Mouse (Mus musculus) CH12.LX (cell line): ENCODE data around the gene Fbxo47. TPM values are rescaled to one million over a fixed set of nuclear protein-coding genes. Genes with fewer than 3 reads are reported as not detected.

Experiments
- DNase-seq: peaks from one replicate; pipeline ENCODE4 v3.0.0-alpha.2; 2013; ENCODE audit errors: extremely low read depth
- H3K27ac ChIP-seq: 2 replicates; pipeline ENCODE4 v1.5.1; 2012; ENCODE audit warnings: low read depth, mild to moderate bottlenecking, control low read depth, moderate library complexity; ENCODE audit not compliant: insufficient read depth
- H3K27me3 ChIP-seq: replicated peaks from 2 replicates; pipeline ENCODE3; 2012; ENCODE audit warnings: inconsistent platforms
- H3K36me3 ChIP-seq, 2 experiments: replicated peaks in 1 of 2; 2 replicates each; pipeline versions ENCODE3 to v1.6.1; 2012; ENCODE audit warnings: inconsistent platforms in 1 of 2, low read length in 1 of 2, mild to moderate bottlenecking in 1 of 2, mixed read lengths in 1 of 2, moderate library complexity in 1 of 2; ENCODE audit not compliant: control insufficient read depth in 1 of 2, insufficient read depth in 1 of 2
- H3K4me1 ChIP-seq, 2 experiments: 2 replicates each; pipeline ENCODE4 v1.6.1; 2012; ENCODE audit warnings: inconsistent platforms in 1 of 2, moderate library complexity in 1 of 2; ENCODE audit not compliant: insufficient read depth in 2 of 2, control insufficient read depth in 1 of 2
- H3K4me2 ChIP-seq: 2 replicates; pipeline ENCODE4 v1.6.1; 2012; ENCODE audit warnings: low read depth, mild to moderate bottlenecking, control low read depth; ENCODE audit not compliant: poor library complexity, insufficient read depth, severe bottlenecking
- H3K4me3 ChIP-seq, 3 experiments: fragments of 150-350 bp in 1 of 3; sonication (generic) in 1 of 3; replicated peaks in 1 of 3; 2 replicates each; pipeline versions ENCODE3 to v1.5.1; 2011 to 2012; ENCODE audit warnings: low read depth in 2 of 3, low read length in 2 of 3, mild to moderate bottlenecking in 2 of 3, moderate library complexity in 2 of 3, control low read depth in 1 of 3, improper control_type of control experiment in 1 of 3, inconsistent platforms in 1 of 3, mixed read lengths in 1 of 3; ENCODE audit not compliant: poor library complexity in 1 of 3
- H3K79me2 ChIP-seq: replicated peaks from 2 replicates; pipeline ENCODE4 v1.6.1; 2012; ENCODE audit warnings: mild to moderate bottlenecking, moderate library complexity; ENCODE audit not compliant: control insufficient read depth, poor library complexity, insufficient read depth, severe bottlenecking; ENCODE audit errors: extremely low read depth
- H3K9ac ChIP-seq: 2 replicates; pipeline ENCODE4 v1.6.1; 2012; ENCODE audit warnings: low read depth, mild to moderate bottlenecking, control low read depth, moderate library complexity; ENCODE audit not compliant: insufficient read depth
- H3K9me3 ChIP-seq: replicated peaks from 2 replicates; pipeline ENCODE3; 2012; ENCODE audit warnings: low read length, inconsistent platforms, mixed read lengths
- BHLHE40 ChIP-seq: IDR thresholded peaks from 2 replicates; pipeline ENCODE4 v1.6.1; 2011; ENCODE audit warnings: mild to moderate bottlenecking, low read depth, low read length, improper control_type of control experiment
- CHD1 ChIP-seq: IDR thresholded peaks from 2 replicates; pipeline ENCODE4 v1.6.1; 2012; ENCODE audit warnings: low read depth, low read length, improper control_type of control experiment, inconsistent platforms
- CHD2 ChIP-seq: IDR thresholded peaks from 2 replicates; pipeline ENCODE4 v1.6.1; 2011; ENCODE audit warnings: low read length, improper control_type of control experiment
- ELF1 ChIP-seq: IDR thresholded peaks from 2 replicates; pipeline ENCODE4 v1.6.1; 2014; ENCODE audit warnings: low read depth, mild to moderate bottlenecking, inconsistent platforms, low read length, improper control_type of control experiment
- EP300 ChIP-seq: IDR thresholded peaks from 2 replicates; pipeline ENCODE4 v1.6.1; 2011; ENCODE audit warnings: low read length, improper control_type of control experiment
- HCFC1 ChIP-seq: IDR thresholded peaks from 2 replicates; pipeline ENCODE4 v1.6.1; 2012; ENCODE audit warnings: low read depth, mild to moderate bottlenecking, inconsistent platforms, low read length, improper control_type of control experiment
- IRF4 ChIP-seq: IDR thresholded peaks from 2 replicates; pipeline ENCODE4 v1.6.1; 2014; ENCODE audit warnings: low read depth, mild to moderate bottlenecking, inconsistent platforms, low read length, improper control_type of control experiment
- JUN ChIP-seq: IDR thresholded peaks from 2 replicates; pipeline ENCODE4 v1.6.1; 2011; ENCODE audit warnings: low read depth, mild to moderate bottlenecking, low read length, improper control_type of control experiment, moderate library complexity; ENCODE audit not compliant: insufficient read depth
- JUND ChIP-seq: conservative IDR thresholded peaks from 2 replicates; pipeline ENCODE4 v1.6.1; 2011; ENCODE audit warnings: low read depth, low read length, improper control_type of control experiment
- KAT2A ChIP-seq: IDR thresholded peaks from 2 replicates; pipeline ENCODE4 v1.6.1; 2012; ENCODE audit warnings: low read length, improper control_type of control experiment, inconsistent platforms; ENCODE audit not compliant: insufficient replicate concordance
- MAFK ChIP-seq: IDR thresholded peaks from 2 replicates; pipeline ENCODE4 v1.6.1; 2011; ENCODE audit warnings: low read length, improper control_type of control experiment; ENCODE audit not compliant: insufficient replicate concordance
- MAX ChIP-seq: IDR thresholded peaks from 2 replicates; pipeline ENCODE4 v1.6.1; 2011; ENCODE audit warnings: low read length, improper control_type of control experiment
- MEF2A ChIP-seq: IDR thresholded peaks from 2 replicates; pipeline ENCODE4 v1.6.1; 2014; ENCODE audit warnings: low read depth, mild to moderate bottlenecking, inconsistent platforms, low read length, improper control_type of control experiment, borderline replicate concordance
- MXI1 ChIP-seq: IDR thresholded peaks from 2 replicates; pipeline ENCODE4 v1.6.1; 2011; ENCODE audit warnings: mild to moderate bottlenecking, low read depth, low read length, improper control_type of control experiment
- MYC ChIP-seq: IDR thresholded peaks from 2 replicates; pipeline ENCODE4 v1.6.1; 2011; ENCODE audit warnings: low read depth, mild to moderate bottlenecking, improper control_type of control experiment, low read length
- NELFE ChIP-seq: IDR thresholded peaks from 2 replicates; pipeline ENCODE4 v1.6.1; 2011; ENCODE audit warnings: low read depth, low read length, improper control_type of control experiment
- NRF1 ChIP-seq: IDR thresholded peaks from 2 replicates; pipeline ENCODE4 v1.6.1; 2014; ENCODE audit warnings: low read depth, mild to moderate bottlenecking, inconsistent platforms, low read length, improper control_type of control experiment, moderate library complexity
- POLR2A ChIP-seq: IDR thresholded peaks from 2 replicates; pipeline ENCODE4 v1.6.1; 2011; ENCODE audit warnings: low read depth, mild to moderate bottlenecking, improper control_type of control experiment, low read length
- POLR2AphosphoS2 ChIP-seq: IDR thresholded peaks from 2 replicates; pipeline ENCODE4 v1.6.1; 2011; ENCODE audit warnings: low read depth, low read length, improper control_type of control experiment
- RAD21 ChIP-seq: IDR thresholded peaks from 2 replicates; pipeline ENCODE4 v1.6.1; 2011; ENCODE audit warnings: low read depth, mild to moderate bottlenecking, low read length, improper control_type of control experiment, moderate library complexity
- RCOR1 ChIP-seq: conservative IDR thresholded peaks from 2 replicates; pipeline ENCODE4 v1.6.1; 2012; ENCODE audit warnings: low read depth, mild to moderate bottlenecking, inconsistent platforms, low read length, improper control_type of control experiment
- SMC3 ChIP-seq: IDR thresholded peaks from 2 replicates; pipeline ENCODE4 v1.6.1; 2011; ENCODE audit warnings: low read depth, low read length, improper control_type of control experiment
- TCF12 ChIP-seq: IDR thresholded peaks from 2 replicates; pipeline ENCODE4 v1.6.1; 2014; ENCODE audit warnings: low read depth, mild to moderate bottlenecking, inconsistent platforms, low read length, improper control_type of control experiment
- UBTF ChIP-seq: IDR thresholded peaks from 2 replicates; pipeline ENCODE4 v1.6.1; 2012; ENCODE audit warnings: low read depth, mild to moderate bottlenecking, inconsistent platforms, low read length, improper control_type of control experiment, moderate library complexity
- USF1 ChIP-seq: IDR thresholded peaks from 2 replicates; pipeline ENCODE4 v1.6.1; 2014; ENCODE audit warnings: low read depth, mild to moderate bottlenecking, inconsistent platforms, low read length, improper control_type of control experiment
- USF2 ChIP-seq: conservative IDR thresholded peaks from 2 replicates; pipeline ENCODE4 v1.6.1; 2011; ENCODE audit warnings: low read depth, low read length, improper control_type of control experiment
- ZC3H11A ChIP-seq: IDR thresholded peaks from 2 replicates; pipeline ENCODE4 v1.6.1; 2012; ENCODE audit warnings: low read depth, mild to moderate bottlenecking, inconsistent platforms, low read length, improper control_type of control experiment
- ZMIZ1 ChIP-seq: IDR thresholded peaks from 2 replicates; pipeline ENCODE4 v1.6.1; 2012; ENCODE audit warnings: low read depth, mild to moderate bottlenecking, inconsistent platforms, low read length, improper control_type of control experiment
- ZNF384 ChIP-seq: IDR thresholded peaks from 2 replicates; pipeline ENCODE4 v1.6.1; 2012; ENCODE audit warnings: low read depth, low read length, improper control_type of control experiment, inconsistent platforms
- dilution Hi-C: fragments of 300-500 bp; cut with MboI; formaldehyde crosslinking; loops from 2 replicates; pipeline ENCODE4 v1.14.3; 2020; ENCODE audit warnings: low sequenced_read_pairs; ENCODE audit not compliant: extremely low pct_unique_long_range_greater_than_20kb, extremely low pct_ligation_motif_present
- in situ Hi-C: fragments of 300-500 bp; cut with MboI; formaldehyde crosslinking; loops from 3 replicates; pipeline ENCODE4 v1.14.3; 2019; ENCODE audit warnings: low sequenced_read_pairs, low pct_ligation_motif_present, low pct_unique_long_range_greater_than_20kb, mixed read lengths
- polyA plus RNA-seq: library from polyadenylated mRNA; unstranded; fragments of >175 nt; gene quantifications from 2 replicates; pipeline ENCODE4 v1.2.1, GENCODE M21; 2012; ENCODE audit warnings: low read depth; ENCODE audit not compliant: insufficient read length
- total RNA-seq, 2 experiments: library from RNA; depleted of rRNA; stranded (reverse); fragments of 300-350 nt in 1 of 2; fragments of >200 nt in 1 of 2; gene quantifications; 2 replicates each; pipeline ENCODE4 v1.2.3; 2012 to 2014

The Fbxo47 gene
- total and polyA plus RNA-seq, 3 experiments, result 1.1 to 3.0 (median 2.0) TPM

DNA sequence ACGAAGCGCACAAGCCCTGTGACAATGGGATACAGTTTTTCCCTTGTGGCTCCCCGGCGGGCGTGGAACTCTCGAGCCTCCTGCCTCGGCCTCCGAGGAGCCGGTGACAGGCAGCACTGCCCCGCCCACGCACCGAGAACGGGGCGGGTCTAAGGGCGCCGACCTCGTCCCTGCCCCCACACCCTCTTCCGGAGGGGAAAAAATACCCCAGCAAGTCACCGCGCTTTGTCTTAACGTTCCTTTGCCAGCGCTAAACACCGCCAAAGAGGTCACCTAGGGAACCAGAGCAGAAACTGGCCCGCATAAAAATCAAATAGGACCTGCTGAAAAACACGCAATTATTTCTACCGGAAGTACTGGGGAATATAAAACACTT, 424 bp downstream of the Fbxo47 start:
- peaks cover 0 to 1% of the 10 kb centered on the region in 2 experiments for H3K36me3 ChIP-seq
- H3K9ac ChIP-seq, result peak overlapping the region; percentile 84
- H3K27ac ChIP-seq, result peak overlapping the region; percentile 14; the same call in 1 of the 2 replicates
- no peaks in the 10 kb centered on the region for H3K27me3 ChIP-seq
- peaks cover 2 to 28% of the 10 kb centered on the region in 2 experiments for H3K4me1 ChIP-seq
- peak overlapping the region; percentile 30; the same call in 1 of the 2 replicates for H3K4me2 ChIP-seq
- TF ChIP-seq KAT2A, result no peak
- peak; percentile 83; the same call in 1 of the 2 replicates for TF ChIP-seq ZMIZ1
- TF ChIP-seq RAD21, result no peak
- no peak for TF ChIP-seq NRF1
- no peak for TF ChIP-seq ZNF384
- TF ChIP-seq CHD2, result peak; percentile 89
- TF ChIP-seq USF1, result no peak
- TF ChIP-seq USF2, result no peak
- no peak for TF ChIP-seq MAFK
- no peak for TF ChIP-seq POLR2AphosphoS2
- TF ChIP-seq ELF1, result peak; percentile 88
- peak; percentile 16; the same call in 1 of the 2 replicates for TF ChIP-seq BHLHE40
- TF ChIP-seq IRF4, result peak; percentile 9; the same call in 1 of the 2 replicates
- TF ChIP-seq JUN, result no peak
- no peak for TF ChIP-seq HCFC1
- no peak for TF ChIP-seq JUND
- peak; percentile 7; the same call in 1 of the 2 replicates for TF ChIP-seq CHD1
- peak; percentile 7; the same call in 1 of the 2 replicates for TF ChIP-seq MXI1
- TF ChIP-seq TCF12, result no peak; the same call in 1 of the 2 replicates
- TF ChIP-seq SMC3, result no peak
- peak; percentile 70 for TF ChIP-seq POLR2A
- TF ChIP-seq RCOR1, result no peak
- peak; percentile 74 for TF ChIP-seq NELFE
- no peak for TF ChIP-seq ZC3H11A
- no peak for TF ChIP-seq UBTF
- TF ChIP-seq MYC, result no peak
- TF ChIP-seq MEF2A, result no peak
- TF ChIP-seq EP300, result no peak; the same call in 1 of the 2 replicates
- peak; percentile 51; the same call in 1 of the 2 replicates for TF ChIP-seq MAX
- in situ Hi-C loops, result loop anchor here (5.0 kb wide), 1 partner anchor 86 kb away; the partner anchor contains the start of gene Lasp1
- peaks cover 4% of the 10 kb centered on the region for H3K9me3 ChIP-seq
- no peaks in the 10 kb centered on the region for H3K79me2 ChIP-seq
- peak; percentile 86 for DNase-seq
- dilution Hi-C loops, result no loop called here
- H3K4me3 ChIP-seq, result peak overlapping the region; percentile 47 to 79 (median 63)
